Mouse (Mus musculus): Measurements from ENCODE around the gene Dkk3.
"Not testable (repeated sequence)": the region's sequence is repeated elsewhere in the genome, so short reads cannot be mapped to it uniquely, and the experiment has no call there.

Gene Dkk3

DNA sequence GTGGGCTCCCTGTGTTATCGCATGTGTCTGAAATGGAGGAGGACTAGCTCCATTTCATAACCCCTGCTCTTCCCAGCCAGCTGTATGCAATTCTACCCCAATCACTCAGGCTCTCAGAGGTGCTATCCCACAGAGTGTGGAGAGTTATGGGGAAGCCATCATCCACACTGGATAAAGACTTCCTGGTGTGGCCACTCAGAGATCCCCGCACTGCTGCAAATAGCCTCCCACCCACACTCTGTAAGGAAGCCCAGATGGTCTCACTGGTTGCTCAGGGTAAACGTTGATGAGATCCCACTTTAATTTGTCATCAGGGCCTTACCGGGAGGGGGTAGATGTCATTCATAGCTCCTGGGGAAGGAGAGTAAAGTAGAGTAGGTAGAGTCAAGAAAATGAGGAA lies 6.7 kb upstream of the Dkk3 start:
- no peak for DNase-seq

DNA sequence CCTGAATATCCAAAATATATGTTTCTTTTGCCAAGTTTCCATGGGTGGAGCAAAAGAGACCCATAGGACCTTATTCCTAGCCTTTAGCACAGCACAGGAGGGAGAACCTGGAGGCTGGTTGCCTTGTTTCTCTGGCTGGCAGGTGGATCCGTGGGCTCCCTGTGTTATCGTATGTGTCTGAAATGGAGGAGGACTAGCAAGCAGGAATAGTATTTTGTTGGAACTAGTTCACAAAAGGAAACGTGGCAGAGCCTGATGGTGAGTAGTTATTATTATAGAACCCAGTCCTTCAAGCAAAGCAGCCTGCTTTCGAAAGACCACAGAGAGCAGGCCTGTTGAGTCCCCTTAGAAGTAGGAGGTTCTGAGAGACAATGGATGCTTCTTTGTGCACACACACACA lies 6.2 kb upstream of the Dkk3 start:
- DNase-seq = not testable (repeated sequence)

DNA sequence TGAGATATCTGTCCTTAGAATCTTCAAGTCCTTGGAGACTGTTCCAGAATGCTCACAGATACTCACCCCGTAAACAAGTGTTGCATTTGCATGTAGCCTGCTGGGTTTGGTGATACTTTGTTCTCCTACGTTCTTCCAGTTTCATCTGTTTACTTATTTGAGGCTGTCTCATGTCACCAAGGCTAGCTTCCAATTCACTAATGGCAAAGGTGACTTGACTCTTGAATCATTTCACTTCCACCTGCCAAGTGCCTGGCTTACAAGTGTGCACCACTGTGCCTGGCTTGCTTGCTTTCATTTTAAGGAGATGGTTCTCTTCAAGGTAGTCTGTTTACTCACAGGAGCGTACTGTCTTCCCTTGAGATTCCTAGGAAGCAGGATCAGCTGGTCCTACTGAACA lies 5.6 kb upstream of the Dkk3 start:
- no peak for DNase-seq

DNA sequence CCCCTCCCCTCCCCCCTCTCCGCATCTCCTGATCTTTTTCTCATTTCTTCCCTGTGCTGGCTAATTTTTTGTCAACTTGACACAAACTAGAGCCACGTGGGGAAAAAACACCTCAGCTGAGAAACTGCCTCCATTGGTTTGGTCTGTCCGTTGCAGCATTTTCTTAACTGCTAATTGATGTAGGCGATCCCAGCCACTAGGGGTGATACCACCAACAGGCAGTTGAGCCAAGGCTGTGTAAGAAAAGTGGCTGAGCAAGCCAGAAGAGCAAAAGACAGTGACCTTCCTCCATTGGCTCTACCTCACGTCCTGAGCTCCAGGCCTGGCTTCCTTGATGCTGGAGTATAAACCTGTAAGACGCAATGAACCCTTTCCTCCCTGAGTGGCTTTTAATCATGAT lies 978 bp upstream of the Dkk3 start:
- DNase-seq = no peak

DNA sequence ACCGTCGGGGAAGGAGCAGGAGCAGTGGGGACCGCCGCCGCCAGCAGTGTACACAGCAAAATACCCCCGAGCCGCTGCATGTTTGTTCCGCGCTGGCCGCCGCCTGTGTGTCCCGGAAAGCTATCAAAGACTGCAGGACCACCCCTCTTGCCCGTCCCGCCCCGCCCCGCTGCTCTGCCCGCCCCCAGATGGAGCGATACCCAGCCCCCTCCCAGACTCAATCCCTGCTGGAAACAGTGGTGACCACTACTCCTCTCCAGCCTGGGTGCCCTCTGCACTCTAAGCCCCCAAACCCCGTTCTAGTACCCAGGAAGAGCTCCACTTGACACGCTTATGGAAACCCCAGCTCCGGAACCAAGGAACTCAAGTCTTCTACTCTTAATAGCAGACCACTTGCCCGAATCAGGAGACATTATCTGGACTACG lies 528 bp downstream of the Dkk3 start:
- DNase-seq = no peak

DNA sequence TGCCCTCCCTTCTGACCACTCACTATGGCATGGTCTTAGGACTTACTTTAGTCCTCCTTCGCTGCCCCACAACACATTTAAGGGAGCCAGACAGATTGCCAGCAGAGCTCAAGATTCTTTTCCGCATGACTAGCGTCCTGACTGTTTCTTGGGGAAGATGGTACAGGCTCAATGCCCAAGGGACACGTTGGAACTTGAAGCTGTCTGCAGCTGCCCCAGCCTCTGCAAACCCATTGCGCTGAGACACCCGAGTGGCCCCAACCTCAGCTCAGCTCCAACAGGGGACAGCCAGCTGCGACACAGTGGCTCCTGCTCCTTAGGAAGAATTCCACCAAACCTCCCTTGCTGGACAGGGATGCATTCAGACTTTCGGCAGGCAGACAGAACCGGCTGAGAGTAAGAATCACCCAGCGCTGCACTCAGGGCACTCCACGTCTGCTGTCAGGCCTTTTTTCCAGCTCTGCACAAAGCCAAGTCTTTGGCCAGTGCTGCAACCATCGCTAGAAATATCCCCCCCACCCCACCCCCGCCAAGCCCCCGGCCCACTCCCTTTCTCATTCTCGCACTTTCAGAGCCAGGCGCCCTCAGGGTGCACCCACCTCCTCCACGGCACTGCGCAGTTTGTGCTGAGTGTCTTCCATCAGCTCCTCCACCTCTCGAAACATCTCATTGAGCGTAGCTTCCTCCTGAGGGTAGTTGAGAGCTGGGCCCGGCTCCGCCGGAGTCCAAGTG lies 1.1 kb downstream of the Dkk3 start:
- no peak for DNase-seq

DNA sequence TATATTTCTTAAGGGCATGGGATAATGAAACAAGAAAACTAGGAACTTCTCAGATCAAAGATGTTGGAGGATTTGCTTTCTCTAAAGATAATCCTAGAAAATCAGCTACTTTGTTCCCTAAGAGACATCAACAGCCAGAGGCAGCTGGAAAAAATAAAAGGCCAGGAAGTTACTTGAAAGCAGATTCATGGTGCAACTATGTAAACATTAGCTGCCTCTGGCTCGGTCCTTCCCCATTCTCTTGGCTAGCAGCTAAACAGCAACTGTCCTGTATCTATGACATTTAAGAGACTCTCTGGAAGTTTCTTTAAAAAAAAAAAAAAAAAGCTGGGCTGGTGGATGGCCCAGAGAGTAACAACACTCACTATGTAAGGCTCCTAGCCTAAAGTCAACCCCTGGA lies 3.7 kb downstream of the Dkk3 start:
- no peak for DNase-seq

DNA sequence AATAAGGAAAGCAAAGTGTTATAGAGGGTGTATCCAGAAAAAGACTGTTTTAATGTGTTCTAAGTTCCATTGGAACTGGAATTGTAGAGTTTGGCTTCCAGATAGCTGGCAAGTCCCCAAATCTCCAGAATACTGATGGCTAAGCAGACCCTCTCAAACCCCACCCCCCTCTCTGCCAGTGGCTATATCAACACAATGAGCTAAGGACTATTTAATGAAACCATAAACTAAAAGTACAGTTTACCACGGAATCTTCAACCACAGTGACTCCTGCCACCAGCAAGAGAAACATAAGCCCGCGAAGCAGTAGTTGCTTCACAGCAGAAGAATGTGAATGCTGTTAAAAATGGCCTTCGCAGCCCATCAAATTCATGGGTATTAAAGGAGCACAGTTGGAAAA lies 4.4 kb downstream of the Dkk3 start:
- DNase-seq = no peak

DNA sequence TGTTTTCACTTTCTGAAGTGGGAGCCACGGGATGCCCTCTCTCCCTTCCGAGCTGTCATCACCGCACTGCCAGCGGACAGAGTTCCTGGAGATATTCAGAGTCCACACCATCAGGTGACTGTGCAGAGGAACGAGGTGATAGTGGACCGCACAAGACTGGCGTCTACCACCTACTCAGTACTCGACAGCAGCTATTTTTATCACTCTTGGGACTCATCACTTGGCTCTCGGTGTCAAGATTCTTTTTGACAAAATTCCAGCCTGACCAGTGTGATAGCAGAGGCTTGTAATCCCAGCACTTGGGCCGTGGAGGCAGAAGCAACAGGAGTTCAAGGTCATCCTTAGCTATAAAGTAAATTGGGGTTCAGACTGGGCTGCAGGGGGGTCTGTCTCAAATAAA lies 9.7 kb downstream of the Dkk3 start:
- no peak for DNase-seq

DNA sequence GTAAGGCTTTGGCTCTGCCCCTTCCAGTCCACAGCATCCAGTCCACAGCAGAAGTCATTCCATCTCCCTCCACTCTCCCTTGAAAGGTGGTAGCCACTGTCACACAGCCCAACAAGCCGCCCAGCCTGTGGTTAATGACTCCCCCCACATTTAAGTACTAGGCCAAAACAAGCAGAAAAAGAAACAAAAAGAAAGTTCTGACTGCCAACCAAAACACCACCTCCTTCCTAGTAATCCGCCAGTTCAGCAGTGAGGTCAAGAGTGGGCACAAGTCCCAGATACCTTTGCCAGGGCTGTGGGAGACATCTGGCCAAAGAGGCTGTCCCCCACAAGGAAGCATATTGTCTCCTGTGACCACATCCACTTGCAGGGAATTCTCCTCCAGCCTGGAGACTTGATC lies 10.9 kb downstream of the Dkk3 start:
- DNase-seq = no peak

DNA sequence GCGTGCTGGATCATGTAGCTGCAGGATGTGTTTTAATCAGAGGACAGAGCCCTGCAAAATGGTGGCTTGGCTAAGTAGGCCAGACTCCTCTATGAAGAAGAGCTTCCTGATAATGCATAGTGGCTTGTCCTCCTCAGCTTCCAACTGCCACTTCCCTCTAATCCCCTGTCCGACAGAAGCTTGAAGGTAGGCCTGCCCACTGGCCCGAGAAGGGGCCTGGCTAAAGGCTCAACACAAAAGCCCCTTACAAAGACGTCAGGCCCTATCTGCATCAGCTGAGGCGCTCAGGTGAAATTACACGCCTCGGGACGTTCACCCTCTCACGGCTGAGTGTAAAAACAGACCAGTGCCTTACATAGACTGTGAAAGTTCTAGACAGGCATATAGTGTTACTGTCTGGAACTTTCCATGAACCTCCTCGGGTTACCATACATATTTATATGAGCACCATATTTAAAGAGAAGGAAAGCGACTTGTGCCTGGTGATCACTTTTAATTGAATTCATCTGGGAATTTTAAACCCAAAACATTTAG lies 14.1 kb downstream of the Dkk3 start:
- no peak for DNase-seq

DNA sequence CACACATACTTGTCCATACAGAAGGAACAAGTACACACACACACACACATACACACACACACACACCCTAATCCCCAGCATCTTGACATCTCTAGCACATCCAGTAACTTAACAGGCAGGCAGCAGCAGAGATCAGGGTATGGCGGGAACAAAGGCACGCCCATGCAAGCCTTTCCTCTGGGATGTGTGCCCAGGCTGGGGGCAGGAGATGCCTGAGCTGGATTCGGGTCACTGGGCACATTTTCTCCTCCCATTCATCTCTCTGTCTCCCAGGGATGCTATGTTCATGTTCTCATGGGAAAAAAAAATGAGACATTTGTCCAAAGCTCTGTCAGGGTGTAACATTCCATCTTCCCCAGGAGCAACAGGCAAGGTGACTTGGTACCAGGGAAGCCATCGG lies 14.9 kb downstream of the Dkk3 start:
- DNase-seq = no peak

DNA sequence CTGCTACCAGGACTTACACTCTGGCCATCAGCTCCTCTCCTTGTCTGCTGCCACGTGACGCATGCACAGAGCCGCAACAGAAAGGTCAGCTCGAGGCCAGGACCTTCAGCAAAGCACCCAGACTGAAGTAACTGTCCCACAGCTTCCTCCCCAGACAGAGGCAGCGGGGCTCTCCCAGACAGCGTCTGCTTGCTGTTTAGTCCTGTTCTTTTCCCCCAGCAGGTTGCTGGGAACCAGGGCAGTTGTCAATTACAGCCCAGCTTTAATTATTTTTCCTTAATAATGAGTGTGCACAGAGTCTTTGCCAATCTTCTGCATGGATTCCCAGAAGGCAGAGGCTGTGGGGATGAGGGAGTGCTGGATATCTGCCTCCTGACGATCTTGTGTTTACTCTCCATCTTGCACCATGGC lies 15.8 kb downstream of the Dkk3 start:
- DNase-seq = no peak

DNA sequence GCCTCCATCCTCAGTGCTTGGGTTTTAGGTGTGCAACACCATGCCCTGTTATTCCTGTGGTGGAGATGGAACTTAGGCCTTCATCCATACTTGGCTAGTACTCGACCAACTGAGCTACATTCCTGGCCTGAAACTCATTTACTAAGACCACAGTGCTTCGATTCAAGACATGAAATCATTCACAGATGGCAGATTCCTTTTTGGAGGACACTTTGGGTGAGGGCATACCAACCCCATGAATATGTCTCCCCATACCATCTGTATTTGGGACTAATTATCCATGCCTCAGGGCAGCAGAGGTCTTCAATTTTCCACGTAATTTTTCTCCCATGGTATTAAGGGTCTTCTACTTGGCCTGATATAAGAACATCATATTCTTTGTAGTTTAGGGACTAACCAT lies 16.2 kb downstream of the Dkk3 start:
- no peak for DNase-seq

DNA sequence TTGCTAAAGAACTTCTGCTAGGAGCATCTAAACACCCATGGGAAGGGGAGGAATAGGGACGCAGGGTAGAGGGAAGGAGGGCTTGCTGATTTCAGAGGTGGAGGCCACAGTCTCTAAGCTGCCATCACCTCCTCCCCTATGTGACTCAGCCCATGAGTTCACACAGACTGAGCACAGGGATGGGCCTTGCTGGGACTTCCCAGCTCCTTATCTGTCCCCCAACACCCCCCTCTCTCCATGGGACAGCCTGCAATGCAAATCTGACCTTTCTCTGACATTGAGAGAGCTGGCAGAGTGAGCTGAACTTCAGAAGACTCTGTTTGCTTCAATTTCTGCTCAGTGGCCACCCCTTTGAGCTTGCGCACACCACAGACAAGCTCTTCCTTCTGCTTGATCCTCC lies 18.1 kb downstream of the Dkk3 start:
- no peak for DNase-seq

DNA sequence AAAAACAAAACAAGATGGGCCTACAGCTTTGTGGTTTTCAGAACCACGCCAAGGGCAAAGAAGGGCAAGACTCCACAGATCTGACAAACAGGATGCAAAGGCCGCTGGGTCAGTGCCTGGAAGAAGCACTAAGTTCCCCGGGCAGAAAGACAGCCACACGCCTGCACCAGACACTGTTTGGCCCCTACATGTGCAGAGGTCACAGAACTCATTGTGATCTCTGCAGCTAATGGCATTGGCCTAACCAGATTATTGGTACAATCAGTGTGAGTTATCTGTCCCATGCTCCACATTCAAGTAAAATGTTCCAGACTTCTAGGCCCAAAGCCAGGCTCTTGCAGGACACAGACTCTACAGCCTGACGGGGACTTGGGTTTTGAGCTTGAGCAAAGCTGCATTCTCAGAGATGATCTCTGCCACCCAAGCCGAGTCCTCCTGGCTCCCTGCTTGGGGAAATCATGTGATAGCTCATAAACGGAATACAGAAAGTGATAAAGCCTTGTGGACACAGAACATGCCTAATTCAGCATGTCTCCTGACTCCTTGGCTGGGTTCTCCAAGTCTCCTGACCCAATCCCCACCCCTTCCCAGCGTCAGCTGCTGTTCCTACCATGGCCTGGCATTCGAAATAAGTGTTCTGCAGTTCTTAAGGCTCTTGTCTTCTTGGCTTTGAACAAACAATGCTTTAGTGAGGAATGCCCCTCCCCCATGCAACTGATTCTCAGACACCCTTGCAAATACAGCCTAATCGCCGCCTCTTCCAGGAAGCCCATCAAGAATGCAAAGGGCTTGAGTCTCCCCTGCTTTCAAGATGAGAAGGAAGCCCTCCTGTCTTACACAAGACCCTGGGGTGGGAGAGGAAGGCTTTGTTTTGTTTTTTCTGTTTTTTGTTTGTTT lies 20.1 kb downstream of the Dkk3 start:
- no peak for DNase-seq

DNA sequence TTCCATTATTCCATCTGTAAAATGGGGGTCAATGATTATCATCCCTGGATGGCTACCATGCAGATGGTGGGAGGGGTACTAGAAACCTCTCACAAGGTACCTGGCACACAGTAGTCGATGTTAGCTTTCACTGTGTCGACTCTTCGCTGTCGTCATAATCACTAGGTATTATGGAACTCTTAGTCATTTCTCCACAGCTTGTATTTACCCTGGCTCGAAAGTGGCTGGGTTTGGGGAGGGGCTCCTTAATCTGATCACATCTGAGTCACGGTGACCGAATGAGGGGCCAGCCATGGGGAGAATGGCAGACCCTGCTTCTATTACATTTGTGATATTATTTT lies 20.7 kb downstream of the Dkk3 start:
- DNase-seq = no peak

DNA sequence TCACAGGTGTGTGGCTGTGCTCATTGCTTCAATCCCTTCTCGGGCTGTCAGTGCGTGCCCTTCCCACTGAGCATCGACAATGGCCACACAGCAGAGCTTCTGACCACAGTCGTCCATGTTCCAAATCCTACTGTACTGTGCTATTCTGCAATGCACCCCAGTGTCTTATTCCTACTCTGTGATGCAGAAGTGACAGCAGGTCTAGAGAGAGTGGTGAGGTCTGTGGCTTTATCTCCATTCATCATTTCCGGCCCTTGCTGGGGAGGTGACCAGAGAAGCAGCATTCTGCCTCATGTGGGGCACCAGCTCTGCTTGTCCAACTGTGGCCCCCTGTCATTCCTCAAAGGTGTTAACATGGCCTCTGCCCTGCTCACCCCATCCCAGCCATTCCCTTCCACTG lies 22.3 kb downstream of the Dkk3 start:
- DNase-seq = no peak

DNA sequence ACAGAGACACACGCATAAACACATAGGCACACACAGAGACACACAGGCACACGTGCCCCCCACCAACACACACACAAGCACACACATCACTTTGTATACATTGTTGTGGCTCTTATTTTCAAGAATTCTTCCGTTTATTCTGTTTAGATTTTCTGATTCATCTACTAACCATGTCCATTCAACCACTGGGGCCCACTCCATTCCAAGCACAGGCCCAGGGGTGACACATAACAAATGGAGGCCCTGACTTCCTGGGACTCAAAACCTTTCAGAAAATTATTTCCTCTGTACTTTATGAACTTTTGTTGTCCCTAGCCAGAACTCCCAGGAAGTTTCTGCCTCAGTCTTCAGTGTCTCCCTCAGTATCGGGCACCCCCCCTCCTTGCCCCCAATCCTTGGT lies 23.7 kb downstream of the Dkk3 start:
- DNase-seq = no peak

DNA sequence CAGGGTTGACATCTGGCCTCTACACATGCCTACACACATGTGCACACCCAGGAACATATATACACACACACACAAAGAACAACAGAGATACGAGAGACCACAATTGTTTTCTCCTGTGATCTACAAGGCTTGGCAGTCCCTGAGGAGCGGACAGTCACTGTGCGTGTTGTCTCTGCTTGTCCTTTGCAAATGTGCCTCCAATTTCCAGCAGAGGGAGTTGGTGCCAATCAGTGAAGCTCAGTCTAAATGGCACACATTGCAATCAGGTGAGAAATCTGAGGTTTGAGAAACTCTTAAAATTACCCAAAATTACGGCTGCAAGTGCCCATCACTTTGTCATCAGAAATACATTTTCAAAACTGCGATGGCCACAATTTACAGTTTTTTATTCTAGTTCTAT lies 25.6 kb downstream of the Dkk3 start:
- DNase-seq = no peak

DNA sequence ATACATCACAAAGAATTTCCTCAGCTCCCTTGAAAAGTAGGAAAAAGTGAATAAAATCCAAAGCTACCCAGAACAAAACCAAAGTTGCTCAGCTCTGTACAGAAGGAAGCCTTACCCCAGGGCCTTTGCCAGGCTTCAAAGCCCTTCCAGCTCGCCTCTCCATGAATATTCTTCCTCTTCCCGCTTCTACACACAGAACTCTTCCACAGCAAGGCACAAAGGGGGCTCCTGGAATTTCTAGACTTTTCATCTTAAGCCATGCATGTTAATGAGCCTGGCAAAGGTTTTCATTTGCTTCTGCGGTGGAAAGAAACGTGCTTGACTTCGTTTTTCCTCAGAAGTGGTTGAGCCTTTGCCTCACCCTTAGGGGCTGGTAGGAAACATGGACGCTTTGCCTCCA lies 26.9 kb downstream of the Dkk3 start:
- no peak for DNase-seq

DNA sequence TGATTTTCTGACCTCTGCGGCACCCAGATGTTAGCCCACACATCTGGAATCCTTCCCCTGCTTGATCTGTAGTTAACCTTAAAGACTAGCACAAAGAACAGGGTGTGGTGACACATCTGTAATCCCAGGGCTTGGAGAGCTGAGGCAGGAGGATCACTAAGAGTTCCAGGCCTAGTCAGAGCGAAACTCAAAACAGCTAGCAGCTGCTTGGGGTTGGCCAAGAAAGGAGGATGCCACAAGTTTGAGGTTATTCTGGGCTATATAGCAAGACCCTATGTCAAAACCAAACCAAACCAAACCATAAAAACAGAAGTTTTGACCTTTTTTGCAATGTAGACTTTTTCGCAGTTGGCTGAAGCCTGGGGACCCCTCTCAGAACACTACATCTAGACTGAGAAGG lies 28.2 kb downstream of the Dkk3 start:
- no peak for DNase-seq

DNA sequence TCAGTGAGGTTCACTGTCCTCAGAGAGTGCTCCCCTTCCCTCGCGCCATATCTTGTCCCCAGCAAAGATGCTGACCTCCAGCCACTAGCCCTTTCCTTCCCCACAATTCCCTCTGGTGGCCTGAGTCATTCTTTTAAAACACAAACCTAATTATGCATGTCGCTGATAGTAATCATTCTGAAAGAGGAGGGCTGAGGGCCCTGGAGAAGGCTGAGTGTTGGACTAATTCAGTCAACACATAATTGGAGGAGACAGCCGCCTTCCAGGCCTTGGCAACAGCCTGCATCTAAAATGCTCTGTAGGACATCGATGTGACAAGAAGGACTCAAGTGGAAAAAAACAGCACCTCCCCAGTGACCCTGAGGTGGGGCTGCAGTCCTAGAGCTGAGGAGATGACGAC lies 29.0 kb downstream of the Dkk3 start:
- DNase-seq = no peak

DNA sequence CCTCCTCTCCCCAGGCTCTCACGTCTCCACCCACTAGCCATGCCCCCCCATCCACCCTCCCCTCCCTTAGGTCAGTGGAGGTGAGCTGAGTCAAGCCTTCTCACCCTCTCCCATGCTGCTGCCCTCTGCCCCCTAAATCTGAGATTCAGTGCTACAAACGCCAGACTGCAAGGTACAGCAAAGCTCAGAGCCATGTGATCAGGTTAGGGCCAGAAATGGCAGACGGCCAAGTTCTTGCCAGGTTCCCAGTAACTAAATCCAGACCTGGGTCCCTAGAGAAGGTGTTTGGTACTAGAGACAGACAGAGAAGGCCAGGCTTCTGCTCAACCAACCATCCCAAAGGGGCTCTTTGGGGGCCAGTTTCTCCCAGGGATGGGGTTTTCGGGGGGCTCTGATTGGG lies 30.0 kb downstream of the Dkk3 start:
- DNase-seq = no peak

DNA sequence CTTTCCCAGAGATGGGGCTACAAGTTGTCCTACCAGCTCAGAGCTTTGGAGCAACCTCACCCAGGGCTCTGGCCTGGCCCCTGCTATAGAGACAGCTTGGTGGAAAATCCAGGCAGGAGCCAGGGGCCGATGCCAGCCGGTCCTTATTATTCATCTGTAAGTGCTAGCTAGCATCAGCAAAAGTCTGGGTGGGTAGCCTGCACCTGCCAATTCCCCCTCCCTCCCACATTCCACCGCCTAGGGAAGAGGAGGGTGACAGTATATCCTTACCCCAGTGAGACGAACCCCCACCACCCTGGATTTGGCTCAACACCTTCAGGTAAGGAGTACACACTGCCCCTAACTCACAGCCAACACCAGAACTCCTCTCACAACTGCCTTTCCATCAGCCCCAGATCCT lies 30.9 kb downstream of the Dkk3 start:
- no peak for DNase-seq

Data from thymus, postnatal 25 days (tissue).